Mouse (Mus musculus) gastrocnemius, postnatal 10 days (tissue): ENCODE measurements at regions not wholly inside any gene's neighbourhood (a gene's known extent, or its start where the extent isn't known, plus 50 kb on each side); places are given as distances from the start of the nearest gene placed in this dataset.

Experiments
- DNase-seq: peaks from one replicate; pipeline ENCODE4 v3.0.0; 2021; ENCODE audit warnings: mixed read lengths

DNA sequence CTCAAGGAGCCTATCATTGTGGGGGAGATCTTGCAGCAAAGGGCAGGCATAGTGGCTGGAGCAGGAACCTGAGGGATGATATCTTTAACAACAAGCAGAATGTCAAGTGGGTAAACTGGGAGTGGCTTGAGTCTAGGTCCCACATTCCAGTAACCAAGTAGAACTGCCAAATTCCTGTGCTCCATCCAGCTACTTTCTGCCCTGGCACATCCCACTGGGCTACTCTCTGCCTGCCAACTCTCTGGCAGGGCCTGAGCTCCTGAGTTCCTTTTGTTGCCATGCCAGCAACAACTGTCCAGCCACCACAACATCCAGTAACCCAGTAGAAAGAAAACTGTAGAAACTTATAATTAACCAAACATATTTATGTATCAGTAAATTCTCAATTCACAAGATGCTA, 1088.8 kb upstream of the Tenm4 start:
- no peak for DNase-seq

DNA sequence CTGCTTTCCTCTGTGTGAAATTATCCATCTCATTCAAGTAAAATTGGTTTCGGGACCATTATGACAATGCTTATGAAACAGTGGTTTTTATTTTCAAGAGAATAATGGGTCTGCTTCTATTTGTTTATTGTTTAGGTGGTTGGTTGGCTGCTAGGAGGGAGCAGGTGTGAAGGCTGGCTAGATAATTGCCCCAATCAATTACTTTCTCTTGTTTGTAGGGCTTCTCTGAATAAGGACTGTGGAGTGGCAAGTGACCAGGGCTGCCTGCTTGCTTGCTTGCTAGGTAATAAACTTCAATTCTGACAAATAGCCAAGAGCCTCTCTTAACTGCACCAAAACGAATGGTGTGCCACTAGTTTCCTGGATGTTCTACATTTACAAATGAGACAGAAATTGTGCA, 1086.7 kb upstream of the Tenm4 start:
- no peak for DNase-seq

DNA sequence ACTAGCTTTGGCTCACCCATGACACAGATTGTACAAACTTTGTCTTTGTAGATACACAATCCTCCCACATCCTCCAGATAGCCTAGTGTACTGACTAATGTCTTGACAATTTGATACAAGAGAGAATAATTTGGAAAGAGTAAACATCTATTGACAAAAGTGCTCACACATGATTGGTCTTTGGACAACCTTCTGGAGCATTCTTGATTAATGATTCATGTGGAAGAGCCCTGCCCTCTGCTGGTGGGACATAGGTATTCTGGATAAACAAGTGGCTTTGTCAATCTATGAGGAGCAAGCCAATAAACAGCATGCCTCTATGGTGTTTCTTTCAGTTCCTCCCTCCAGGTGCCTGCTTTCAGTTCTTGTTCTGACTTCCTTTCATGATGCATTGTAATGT, 1079.7 kb upstream of the Tenm4 start:
- DNase-seq = peak; percentile 4

DNA sequence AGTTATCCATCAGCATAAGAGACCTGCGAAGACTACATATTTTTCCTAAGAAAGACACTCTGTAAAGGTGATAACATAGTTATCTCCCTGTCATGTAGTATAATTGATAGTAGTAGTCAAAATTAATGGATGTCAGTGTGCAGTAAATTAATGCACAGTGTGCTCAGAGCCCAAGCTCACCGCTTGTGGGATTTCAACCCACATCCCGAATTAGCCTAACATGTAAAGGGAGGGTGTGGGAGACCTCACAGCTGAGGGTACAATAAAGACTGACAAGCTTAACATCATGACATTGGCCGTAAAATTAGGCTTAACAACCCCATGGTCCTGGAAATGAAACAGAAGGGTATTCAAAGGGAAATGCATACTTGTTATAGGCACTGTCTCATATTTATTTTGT, 1042.0 kb upstream of the Tenm4 start:
- no peak for DNase-seq

DNA sequence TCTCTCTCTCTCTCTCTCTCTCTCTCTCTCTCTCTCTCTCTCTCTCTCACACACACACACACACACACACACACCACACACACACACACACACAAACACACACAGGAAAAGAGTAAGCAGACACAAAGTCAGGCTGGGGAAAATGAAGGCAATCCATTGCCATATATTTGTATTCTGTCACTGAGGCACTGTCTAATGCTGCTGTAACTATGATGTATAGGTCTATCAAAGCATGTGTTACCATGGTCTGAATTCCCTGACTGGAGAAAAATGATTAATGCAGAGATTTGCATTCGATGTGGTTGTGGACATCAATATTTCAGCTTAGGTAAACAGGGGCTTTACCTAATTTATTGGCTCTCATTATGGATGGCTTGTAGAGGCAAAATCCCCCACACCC, 1038.0 kb upstream of the Tenm4 start:
- no peak for DNase-seq

DNA sequence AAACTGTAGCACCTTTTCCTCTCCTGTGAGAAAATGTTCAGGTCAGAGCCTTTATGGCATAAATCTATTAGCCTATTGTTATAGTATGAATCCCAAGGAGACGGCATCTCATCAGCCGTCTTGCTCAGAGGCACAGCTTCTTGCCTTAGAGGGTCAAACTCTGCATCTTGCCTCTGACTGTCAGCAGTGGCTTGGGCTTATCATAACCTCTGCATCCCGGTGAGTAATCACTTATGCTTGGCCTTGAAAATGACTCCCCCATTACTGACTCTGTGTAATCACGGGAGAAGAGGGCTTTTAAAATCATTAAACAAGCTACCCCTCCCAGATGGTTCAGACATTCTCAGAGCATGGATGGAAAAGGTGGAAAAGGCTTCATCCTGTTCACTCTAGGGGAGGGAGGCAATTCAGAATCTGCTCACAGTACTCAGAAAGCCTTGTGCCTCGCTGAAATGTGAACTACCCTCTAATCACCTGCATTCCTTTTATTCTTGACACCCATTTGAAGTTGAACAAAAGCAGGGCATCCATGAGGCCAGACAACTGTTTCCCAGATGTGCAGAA, 1036.9 kb upstream of the Tenm4 start:
- DNase-seq = no peak

DNA sequence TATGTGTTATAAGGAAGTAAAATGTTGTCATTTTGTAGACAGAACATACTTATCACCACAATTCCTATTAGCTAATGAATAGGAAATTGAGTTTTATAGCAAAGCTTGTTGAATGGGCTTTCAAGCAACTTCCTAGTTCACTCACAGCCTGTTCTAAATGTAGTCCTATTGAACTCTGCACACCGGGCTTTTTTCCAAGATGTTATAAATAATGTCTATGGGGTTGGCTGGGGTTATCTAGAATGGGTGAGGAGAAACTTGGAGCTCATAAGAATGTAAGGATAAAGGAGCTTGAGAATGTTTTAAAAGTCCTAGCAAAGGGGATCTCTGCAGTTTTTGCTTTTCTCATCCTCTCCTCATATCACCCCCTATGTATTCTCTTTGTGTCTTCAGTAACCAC, 1029.3 kb upstream of the Tenm4 start:
- DNase-seq = no peak

DNA sequence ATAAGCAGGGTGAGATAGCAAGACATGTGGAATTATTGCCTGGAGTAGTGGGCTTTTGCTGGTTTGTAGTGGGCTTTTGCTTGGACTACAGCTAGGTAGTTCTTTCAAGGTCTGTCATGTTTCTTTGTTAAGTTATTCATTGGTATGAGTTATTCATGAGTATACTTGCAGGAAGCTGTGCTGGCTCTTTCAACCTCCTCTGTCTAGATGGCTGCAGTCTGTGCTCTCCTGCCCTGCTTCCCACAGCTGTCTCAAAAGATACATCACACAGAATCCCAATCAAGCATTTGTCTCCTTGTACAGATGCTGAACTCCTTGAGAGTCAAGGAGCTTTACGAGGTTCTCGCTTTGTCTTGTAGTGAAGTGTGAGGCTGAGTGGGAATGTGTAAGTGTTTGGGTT, 1028.0 kb upstream of the Tenm4 start:
- no peak for DNase-seq
